Mouse (Mus musculus): Measurements from ENCODE around the gene Spock1. TPM values are rescaled to one million over a fixed set of nuclear protein-coding genes. Genes with fewer than 3 reads are reported as not detected.

Spock1 gene
- polyA plus RNA-seq, 1 experiment from 2014 or later: 0.70 TPM

GRCm38 (mm10) chr13:57841141-57841848 lies 66.8 kb downstream of the Spock1 start:
- WGBS: 87% methylated on average over 5 of the region's 5 CpGs
- no peak overlapping the region for H3K27ac ChIP-seq (ENCODE audit: poor library complexity, severe bottlenecking)
- no peaks in the 10 kb centered on the region for H3K36me3 ChIP-seq
- peaks cover 3% of the 10 kb centered on the region; the same call in 1 of the 2 replicates for H3K27me3 ChIP-seq (replicated peaks)
- no peaks in the 10 kb centered on the region; the same call in 1 of the 2 replicates for H3K9me3 ChIP-seq (replicated peaks)
- H3K9ac ChIP-seq: no peak overlapping the region
- no peak overlapping the region for H3K4me2 ChIP-seq
- no peak overlapping the region for H3K4me3 ChIP-seq
- ATAC-seq (ENCODE audit: insufficient number of reproducible peaks, low FRiP score): no peak
- no peaks in the 10 kb centered on the region for H3K4me1 ChIP-seq (replicated peaks)

DNA sequence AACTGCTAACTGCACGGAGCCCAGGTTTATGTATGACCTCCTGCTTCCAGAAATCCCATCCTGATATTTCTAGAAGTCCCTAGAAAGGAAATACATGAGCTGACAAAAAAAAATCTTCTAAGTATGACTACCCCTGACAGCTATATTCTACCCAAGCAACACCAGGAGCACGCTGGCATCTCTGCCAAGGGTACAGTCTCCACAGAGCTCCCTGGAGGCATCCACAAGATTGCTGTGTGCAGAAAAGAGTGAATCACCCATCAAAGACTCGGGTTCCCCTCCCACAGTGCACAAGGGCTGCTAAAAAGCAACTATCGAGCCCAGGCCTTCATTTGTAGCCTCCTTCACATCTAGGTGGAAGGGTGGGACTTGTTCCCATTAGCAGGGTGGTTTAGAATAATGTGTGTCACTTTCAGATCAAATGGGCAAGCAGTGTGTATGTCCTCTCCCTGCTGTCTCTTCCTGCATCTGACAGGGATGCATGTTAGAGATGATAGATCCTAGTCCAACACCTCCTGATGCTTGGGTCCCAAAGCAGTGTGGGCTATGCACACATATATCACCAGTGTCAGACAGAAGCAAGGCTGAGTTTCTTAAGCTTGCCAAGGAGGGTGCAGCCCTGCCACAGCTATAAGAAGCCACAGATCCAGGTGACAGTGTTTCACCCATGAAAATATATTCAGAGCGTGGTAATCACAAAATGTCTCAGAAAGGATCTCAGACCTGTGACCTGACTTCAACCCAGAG lies 70.3 kb downstream of the Spock1 start:
- Histone ChIP-seq H3K27ac (ENCODE audit: poor library complexity, severe bottlenecking) (no peak overlapping the region), H3K9me3 (replicated peaks) (no peaks in the 10 kb centered on the region), H3K36me3 (no peaks in the 10 kb centered on the region), H3K4me1 (replicated peaks) (no peaks in the 10 kb centered on the region), H3K4me2 (no peak overlapping the region), H3K9ac (no peak overlapping the region), H3K27me3 (replicated peaks) (peaks cover 3% of the 10 kb centered on the region; the same call in 1 of the 2 replicates), H3K4me3 (no peak overlapping the region)
- 65% methylated on average over 5 of the region's 5 CpGs for WGBS
- ATAC-seq (ENCODE audit: insufficient number of reproducible peaks, low FRiP score): no peak

DNA sequence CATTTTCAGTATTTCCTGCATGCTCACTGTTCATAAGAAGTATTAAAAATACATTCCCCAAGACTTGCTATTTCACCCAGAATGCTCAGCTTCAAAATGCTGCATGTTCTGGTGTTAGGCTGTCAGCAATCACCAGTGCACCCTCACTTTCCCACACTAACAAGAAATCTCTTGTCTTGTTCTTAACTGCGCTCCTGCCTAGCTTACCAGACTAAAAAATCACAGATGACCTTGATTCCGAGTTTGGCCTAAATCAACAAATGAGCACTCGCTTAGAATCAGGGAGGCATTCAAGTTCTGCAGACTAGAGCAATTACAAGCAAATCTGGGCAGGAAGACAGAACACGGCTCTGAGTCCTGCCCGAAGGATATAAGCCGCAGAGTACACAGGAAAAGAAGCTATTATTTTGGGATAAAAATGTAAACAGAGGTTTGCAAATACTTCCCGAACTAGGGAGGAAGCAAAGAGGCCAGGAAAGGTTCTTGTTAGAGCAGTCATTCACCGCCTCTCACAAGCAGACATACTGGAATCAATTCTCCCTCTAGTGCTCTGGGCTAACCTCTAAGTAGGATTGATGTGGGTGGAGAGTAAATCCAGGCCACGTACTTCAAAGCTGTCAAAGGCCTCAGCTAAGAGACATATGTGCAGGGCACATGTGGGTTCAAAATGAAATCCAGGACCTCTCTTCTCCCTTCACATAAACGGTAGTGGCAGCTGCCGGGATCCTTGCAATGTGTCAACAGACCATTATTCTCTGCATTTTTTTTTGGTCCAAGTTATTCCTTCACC lies 76.6 kb downstream of the Spock1 start:
- H3K4me1 ChIP-seq (replicated peaks): 0 out of 2 replicates have a peak, but pooled peaks cover 9% of the 10 kb centered on the region
- H3K4me3 ChIP-seq: no peak overlapping the region
- H3K9ac ChIP-seq: no peak overlapping the region
- no peak overlapping the region for H3K4me2 ChIP-seq
- 53% methylated on average over 11 of the region's 11 CpGs for WGBS
- H3K27ac ChIP-seq (ENCODE audit: poor library complexity, severe bottlenecking): no peak overlapping the region
- H3K36me3 ChIP-seq: no peaks in the 10 kb centered on the region
- H3K27me3 ChIP-seq (replicated peaks): no peaks in the 10 kb centered on the region
- no peak for ATAC-seq (ENCODE audit: insufficient number of reproducible peaks, low FRiP score)
- H3K9me3 ChIP-seq (replicated peaks): peaks cover 6% of the 10 kb centered on the region; the same call in 1 of the 2 replicates

GRCm38 (mm10) chr13:57830896-57831295 lies 77.2 kb downstream of the Spock1 start:
- no peak overlapping the region for H3K27ac ChIP-seq (ENCODE audit: poor library complexity, severe bottlenecking)
- H3K4me1 ChIP-seq (replicated peaks): 0 out of 2 replicates have a peak, but pooled peaks cover 9% of the 10 kb centered on the region
- peaks cover 6% of the 10 kb centered on the region; the same call in 1 of the 2 replicates for H3K9me3 ChIP-seq (replicated peaks)
- 72% methylated on average over 7 of the region's 7 CpGs for WGBS
- no peaks in the 10 kb centered on the region for H3K36me3 ChIP-seq
- H3K27me3 ChIP-seq (replicated peaks): no peaks in the 10 kb centered on the region
- H3K4me2 ChIP-seq: no peak overlapping the region
- no peak overlapping the region for H3K9ac ChIP-seq
- no peak overlapping the region for H3K4me3 ChIP-seq
- ATAC-seq (ENCODE audit: insufficient number of reproducible peaks, low FRiP score): no peak

GRCm38 (mm10) chr13:57830091-57830490 lies 78.0 kb downstream of the Spock1 start:
- Histone ChIP-seq H3K9ac (no peak overlapping the region), H3K9me3 (replicated peaks) (peaks cover 6% of the 10 kb centered on the region; the same call in 1 of the 2 replicates), H3K27me3 (replicated peaks) (no peaks in the 10 kb centered on the region), H3K4me1 (replicated peaks) (0 out of 2 replicates have a peak, but pooled peaks cover 9% of the 10 kb centered on the region), H3K4me2 (no peak overlapping the region), H3K27ac (ENCODE audit: poor library complexity, severe bottlenecking) (no peak overlapping the region), H3K4me3 (no peak overlapping the region), H3K36me3 (no peaks in the 10 kb centered on the region)
- no peak for ATAC-seq (ENCODE audit: insufficient number of reproducible peaks, low FRiP score)
- 45% methylated on average over 2 of the region's 2 CpGs for WGBS

DNA sequence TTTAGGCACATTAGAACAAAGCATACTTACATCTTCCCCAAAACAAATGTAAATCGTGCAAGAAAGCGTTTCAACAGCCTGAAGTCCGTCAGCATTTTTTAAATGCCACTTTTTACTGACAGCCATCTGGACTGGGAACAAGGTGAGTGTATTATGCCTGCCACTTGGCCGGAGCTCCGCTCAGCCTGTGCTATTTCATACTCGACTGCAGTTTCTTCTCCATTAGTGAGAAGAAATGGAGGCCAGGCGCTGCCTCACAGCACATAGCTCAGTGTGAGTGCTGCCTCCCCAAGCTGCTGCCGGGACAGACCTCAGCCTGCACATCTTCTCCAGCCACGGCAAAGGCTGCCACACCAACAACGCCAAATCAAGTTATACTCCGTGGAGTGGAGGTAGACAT lies 91.9 kb downstream of the Spock1 start:
- no peak overlapping the region for H3K27ac ChIP-seq (ENCODE audit: poor library complexity, severe bottlenecking)

DNA sequence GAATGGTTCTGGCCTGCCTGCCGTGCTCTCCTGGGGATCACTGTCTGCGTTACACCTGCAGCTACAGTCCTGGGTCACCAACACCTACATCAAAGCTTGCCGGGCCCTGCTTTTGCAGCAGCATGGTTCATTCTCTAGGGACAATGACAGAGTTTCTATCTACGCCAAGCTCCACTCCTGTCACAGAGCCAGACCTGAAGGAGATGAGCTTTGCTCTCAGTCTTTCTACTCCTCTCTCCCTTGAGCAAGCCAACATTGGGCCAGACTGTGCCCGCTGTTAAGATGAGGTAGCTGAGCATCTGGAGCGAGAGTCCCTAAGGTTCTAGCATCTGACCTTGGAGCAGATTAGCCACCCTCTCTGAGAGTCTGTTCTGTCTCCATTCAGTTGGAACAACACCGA lies 95.5 kb downstream of the Spock1 start:
- no peak overlapping the region for H3K4me3 ChIP-seq
- no peak overlapping the region for H3K4me2 ChIP-seq
- H3K27me3 ChIP-seq (replicated peaks): no peaks in the 10 kb centered on the region
- no peak overlapping the region for H3K9ac ChIP-seq
- H3K4me1 ChIP-seq (replicated peaks): no peaks in the 10 kb centered on the region
- H3K36me3 ChIP-seq: no peaks in the 10 kb centered on the region
- ATAC-seq (ENCODE audit: insufficient number of reproducible peaks, low FRiP score): no peak
- H3K27ac ChIP-seq (ENCODE audit: poor library complexity, severe bottlenecking): no peak overlapping the region
- peaks cover 6% of the 10 kb centered on the region; the same call in 1 of the 2 replicates for H3K9me3 ChIP-seq (replicated peaks)
- WGBS: 86% methylated on average over 7 of the region's 7 CpGs

More for the DNA sequence above, 91.9 kb downstream of the Spock1 start:
- no peaks in the 10 kb centered on the region for H3K4me1 ChIP-seq (replicated peaks)
- H3K9me3 ChIP-seq (replicated peaks): peaks cover 12% of the 10 kb centered on the region; the same call in 1 of the 2 replicates
- no peaks in the 10 kb centered on the region for H3K27me3 ChIP-seq (replicated peaks)
- no peaks in the 10 kb centered on the region for H3K36me3 ChIP-seq
- H3K9ac ChIP-seq: no peak overlapping the region
- H3K4me2 ChIP-seq: no peak overlapping the region
- 83% methylated on average over 11 of the region's 11 CpGs for WGBS
- no peak overlapping the region for H3K4me3 ChIP-seq
- no peak for ATAC-seq (ENCODE audit: insufficient number of reproducible peaks, low FRiP score)

- WGBS: 55% methylated on average over 2 of the region's 2 CpGs
Observed at GRCm38 (mm10) chr13:57811253-57811652, 96.9 kb downstream of the Spock1 start.

GRCm38 (mm10) chr13:57810816-57811215 lies 97.3 kb downstream of the Spock1 start:
- Histone ChIP-seq H3K4me1 (replicated peaks) (no peaks in the 10 kb centered on the region), H3K4me3 (no peak overlapping the region), H3K4me2 (no peak overlapping the region), H3K9ac (no peak overlapping the region), H3K27me3 (replicated peaks) (no peaks in the 10 kb centered on the region), H3K9me3 (replicated peaks) (no peaks in the 10 kb centered on the region), H3K27ac (ENCODE audit: poor library complexity, severe bottlenecking) (no peak overlapping the region), H3K36me3 (no peaks in the 10 kb centered on the region)
- 39% methylated on average over 2 of the region's 2 CpGs for WGBS
- ATAC-seq (ENCODE audit: insufficient number of reproducible peaks, low FRiP score): no peak

More at GRCm38 (mm10) chr13:57811253-57811652, 96.9 kb downstream of the Spock1 start:
- no peak overlapping the region for H3K9ac ChIP-seq
- H3K9me3 ChIP-seq (replicated peaks): no peaks in the 10 kb centered on the region
- no peaks in the 10 kb centered on the region for H3K4me1 ChIP-seq (replicated peaks)
- no peaks in the 10 kb centered on the region for H3K27me3 ChIP-seq (replicated peaks)
- H3K4me3 ChIP-seq: no peak overlapping the region
- H3K27ac ChIP-seq (ENCODE audit: poor library complexity, severe bottlenecking): no peak overlapping the region
- ATAC-seq (ENCODE audit: insufficient number of reproducible peaks, low FRiP score): 0 out of 2 replicates have a peak, but pooled peaks have one; percentile 48
- no peaks in the 10 kb centered on the region for H3K36me3 ChIP-seq
- no peak overlapping the region for H3K4me2 ChIP-seq

- 78% methylated on average over 5 of the region's 5 CpGs for WGBS
- H3K4me1 ChIP-seq (replicated peaks): no peaks in the 10 kb centered on the region
- H3K27me3 ChIP-seq (replicated peaks): no peaks in the 10 kb centered on the region
- H3K27ac ChIP-seq (ENCODE audit: poor library complexity, severe bottlenecking): no peak overlapping the region
- no peak overlapping the region for H3K4me2 ChIP-seq
- H3K9ac ChIP-seq: no peak overlapping the region
- no peaks in the 10 kb centered on the region for H3K36me3 ChIP-seq
- H3K9me3 ChIP-seq (replicated peaks): no peaks in the 10 kb centered on the region
- H3K4me3 ChIP-seq: no peak overlapping the region
- no peak for ATAC-seq (ENCODE audit: insufficient number of reproducible peaks, low FRiP score)
Observed at GRCm38 (mm10) chr13:57810083-57810482, 98.0 kb downstream of the Spock1 start.

DNA sequence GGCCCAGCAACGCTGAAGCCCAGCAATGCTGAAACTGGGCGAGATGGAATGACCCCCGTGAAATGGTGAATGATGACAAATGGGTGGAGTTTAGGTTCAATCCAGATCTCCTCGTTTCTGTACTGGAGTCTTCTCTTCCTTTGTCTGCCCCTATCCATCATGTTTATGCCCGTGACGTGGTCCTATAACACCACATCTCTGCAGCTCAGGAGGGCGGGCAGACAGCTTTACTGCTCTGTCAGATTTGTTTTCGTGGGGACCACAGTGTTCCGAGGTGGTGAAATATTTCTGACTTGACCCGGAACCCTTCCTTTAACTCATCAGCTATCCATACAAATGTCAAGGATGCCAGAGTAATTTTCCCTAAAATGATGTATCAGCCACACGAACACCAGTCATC lies 98.5 kb downstream of the Spock1 start:
- H3K4me2 ChIP-seq: no peak overlapping the region
- no peaks in the 10 kb centered on the region for H3K9me3 ChIP-seq (replicated peaks)
- no peak overlapping the region for H3K4me3 ChIP-seq
- no peak overlapping the region for H3K27ac ChIP-seq (ENCODE audit: poor library complexity, severe bottlenecking)
- no peak for ATAC-seq (ENCODE audit: insufficient number of reproducible peaks, low FRiP score)
- 74% methylated on average over 11 of the region's 11 CpGs for WGBS
- H3K27me3 ChIP-seq (replicated peaks): no peaks in the 10 kb centered on the region
- no peaks in the 10 kb centered on the region for H3K4me1 ChIP-seq (replicated peaks)
- H3K36me3 ChIP-seq: no peaks in the 10 kb centered on the region
- H3K9ac ChIP-seq: no peak overlapping the region

Measured in heart, embryonic 12.5 days (tissue).